Mouse (Mus musculus) liver, embryonic 18 days (tissue): ENCODE data around the gene Gm12394. TPM values are rescaled to one million over a fixed set of nuclear protein-coding genes. Genes with fewer than 3 reads are reported as not detected.

Source experiments
- polyA plus RNA-seq: library from polyadenylated mRNA; depleted of rRNA; stranded (reverse); fragments of >200 nt; gene quantifications from 2 replicates; pipeline ENCODE4 v1.2.3, GENCODE M21; 2012; rRNA removed

Gene Gm12394
- polyA plus RNA-seq: not detected in 2 replicates

GRCm38 (mm10) chr4:42856671-42857070 lies at the start of gene Gm12394:
Gene Gm12394 (minus strand): TSS chr4:42856771.

GRCm38 (mm10) chr4:42874134-42874533 lies 17.6 kb upstream of the Gm12394 start, which contains the start of gene Fam205c:
Gene Fam205c (minus strand): TSS chr4:42874234.

GRCm38 (mm10) chr4:42853788-42854187 lies 2.8 kb downstream of the Gm12394 start, which contains the start of gene Fam205a1:
Gene Fam205a1 (minus strand): TSS chr4:42853888.

DNA sequence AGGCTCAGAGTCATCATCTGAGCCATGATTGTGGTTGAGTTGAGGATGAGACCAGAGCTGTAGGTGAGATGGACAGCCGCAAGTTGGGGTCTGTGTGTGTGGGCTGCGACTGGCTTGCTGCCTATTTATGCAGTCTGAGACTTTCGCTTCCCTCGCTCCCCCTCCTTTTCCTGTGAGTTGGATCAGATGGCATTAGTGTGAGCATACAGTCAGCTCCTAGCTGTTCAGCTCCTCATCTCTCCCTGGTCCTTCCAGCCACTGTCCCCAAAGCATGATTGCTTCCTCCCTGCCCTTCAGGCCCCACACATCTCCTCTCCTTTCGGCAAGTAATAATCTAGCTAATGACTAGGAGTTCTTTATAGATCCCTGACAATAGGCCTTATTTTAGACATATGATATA lies 82.7 kb downstream of the Gm12394 start, which contains the start of gene Ccl21a:
Gene Ccl21a, minus strand, starts transcription at position 101 of the 400 bp plus-strand sequence.

GRCm38 (mm10) chr4:42756477-42756876 lies 100.1 kb downstream of the Gm12394 start, which contains the start of gene Ccl19:
Gene Ccl19 (minus strand): TSS chr4:42756577.

GRCm38 (mm10) chr4:42735245-42735644 lies 121.3 kb downstream of the Gm12394 start, which contains the start of gene 4930578G10Rik:
Gene 4930578G10Rik (plus strand): TSS chr4:42735545.

Other genes starting within 250 kb of the Gm12394 start
- not detected in 2 replicates for gene Gm10591, start 244.6 kb downstream of the Gm12394 start, polyA plus RNA-seq
- 0.10 TPM in 1 of 2 replicates, not detected in the other for gene Gm2564, start 227.1 kb downstream of the Gm12394 start, polyA plus RNA-seq
- gene Ccl27b, start 201.5 kb downstream of the Gm12394 start, polyA plus RNA-seq: not detected in 2 replicates
- not detected in 2 replicates for gene Il11ra2, start 194.9 kb downstream of the Gm12394 start, polyA plus RNA-seq
- not detected in 2 replicates for gene 4930578G10Rik, start 121.2 kb downstream of the Gm12394 start, polyA plus RNA-seq
- gene Ccl19, start 100.2 kb downstream of the Gm12394 start, polyA plus RNA-seq: 0.07 and 0.09 TPM in 2 replicates
- gene Ccl21a, start 82.8 kb downstream of the Gm12394 start, polyA plus RNA-seq: 0.25 and 0.67 TPM in 2 replicates
- gene Fam205a1, start 2.9 kb downstream of the Gm12394 start, polyA plus RNA-seq: 0.11 and 0.14 TPM in 2 replicates
- 0.02 TPM in 2 replicates for gene Fam205c, start 17.5 kb upstream of the Gm12394 start, polyA plus RNA-seq
- 0.13 and 0.14 TPM in 2 replicates for gene Phf24, start 59.9 kb upstream of the Gm12394 start, polyA plus RNA-seq
- gene Dnajb5, start 93.0 kb upstream of the Gm12394 start, polyA plus RNA-seq: 1.4 and 1.5 TPM in 2 replicates
- 0.02 TPM in 1 of 2 replicates, not detected in the other for gene 1700022I11Rik, start 112.8 kb upstream of the Gm12394 start, polyA plus RNA-seq
- gene Vcp, start 143.7 kb upstream of the Gm12394 start, polyA plus RNA-seq: 69.7 and 71.6 TPM in 2 replicates
- gene Fancg, start 153.7 kb upstream of the Gm12394 start, polyA plus RNA-seq: 6.0 and 6.1 TPM in 2 replicates
- 7.1 and 9.4 TPM in 2 replicates for gene Pigo, start 169.0 kb upstream of the Gm12394 start, polyA plus RNA-seq
- gene Stoml2, start 174.9 kb upstream of the Gm12394 start, polyA plus RNA-seq: 76.7 and 78.4 TPM in 2 replicates
- 14.9 and 15.7 TPM in 2 replicates for gene Fam214b, start 189.4 kb upstream of the Gm12394 start, polyA plus RNA-seq
- 1.9 and 2.0 TPM in 2 replicates for gene Unc13b, start 202.2 kb upstream of the Gm12394 start, polyA plus RNA-seq